Mouse (Mus musculus): ENCODE data around the gene Sorbs2.

- TF ChIP-seq MAFK (IDR thresholded peaks at IDR 0.05; ENCODE audit: insufficient read depth, low read depth, low read length) (no peak), HCFC1 (IDR thresholded peaks at IDR 0.05; ENCODE audit: borderline replicate concordance, insufficient read depth, low read length) (no peak), CHD2 (IDR thresholded peaks at IDR 0.05; ENCODE audit: low read depth, low read length) (no peak)
Measured at GRCm38 (mm10) chr8:45714806-45715205, 207.2 kb downstream of the Sorbs2 start.

All from ES-E14 (cell line).